Mouse (Mus musculus) hindbrain, embryonic 14.5 days (tissue): ENCODE results near the gene Sh3glb1. TPM values are rescaled to one million over a fixed set of nuclear protein-coding genes. Genes with fewer than 3 reads are reported as not detected.
"Not testable (repeated sequence)": the region's sequence is repeated elsewhere in the genome, so short reads cannot be mapped to it uniquely, and the experiment has no call there.

Experiments
- ATAC-seq: fragments of 200-750 bp; cut with Nextera tagmentation; 2 replicates; pipeline ENCODE4 v1.8.0; 2017; ENCODE audit warnings: moderate number of reproducible peaks, mild to moderate bottlenecking, moderate TSS enrichment, moderate library complexity; ENCODE audit not compliant: low FRiP score
- DNase-seq: peaks from one replicate; pipeline ENCODE4 v3.0.0-alpha.2; 2015; ENCODE audit warnings: low spot score
- H3K27ac ChIP-seq: fragments of 300-500 bp; sonication (generic); 2 replicates; pipeline ENCODE4 v1.5.1; 2014; ENCODE audit warnings: mild to moderate bottlenecking, moderate library complexity
- H3K27me3 ChIP-seq: fragments of 300-500 bp; sonication (generic); 2 replicates; pipeline ENCODE4 v1.6.1; 2014; ENCODE audit warnings: mild to moderate bottlenecking, low read length, mixed read lengths; ENCODE audit not compliant: control insufficient read depth, insufficient read depth
- H3K36me3 ChIP-seq: fragments of 300-500 bp; sonication (generic); replicated peaks from 2 replicates; pipeline ENCODE4 v1.6.1; 2014; ENCODE audit not compliant: control insufficient read depth, insufficient read depth
- H3K4me1 ChIP-seq: fragments of 300-500 bp; sonication (generic); replicated peaks from 2 replicates; pipeline ENCODE4 v1.6.1; 2014; ENCODE audit warnings: antibody characterized with exemption, low read length, mixed read lengths; ENCODE audit not compliant: control insufficient read depth, insufficient read depth
- H3K4me2 ChIP-seq: fragments of 300-500 bp; sonication (generic); replicated peaks from 2 replicates; pipeline ENCODE4 v1.6.1; 2014; ENCODE audit warnings: mild to moderate bottlenecking, moderate library complexity
- H3K4me3 ChIP-seq: fragments of 300-500 bp; sonication (generic); replicated peaks from 2 replicates; pipeline ENCODE4 v1.5.1; 2014; ENCODE audit warnings: mild to moderate bottlenecking, low read length
- H3K9ac ChIP-seq: fragments of 300-500 bp; sonication (generic); 2 replicates; pipeline ENCODE4 v1.6.1; 2014
- H3K9me3 ChIP-seq: fragments of 300-500 bp; sonication (generic); 2 replicates; pipeline ENCODE4 v1.6.1; 2016; ENCODE audit warnings: low read length; ENCODE audit not compliant: control insufficient read depth
- WGBS: fragments of 180-500 bp; shearing (Covaris S2); extraction: QIAGEN DNeasy Blood & Tissue Kit; methylation state at CpG from one replicate; pipeline ENCODE4 v1.1.7; 2014; 5-methylcytosine and 5-hydroxymethylcytosine counted together
- polyA plus RNA-seq: library from polyadenylated mRNA; unstranded; fragments of >200 nt; fragmentation: Nextera tagmentation; extraction: Ambion mirVana; gene quantifications from 2 replicates; pipeline ENCODE4 v1.2.1, GENCODE M21; 2014

The Sh3glb1 gene
- polyA plus RNA-seq, 1 experiment from 2014 or later = 138 TPM

- WGBS = 24% methylated on average over 3 of the region's 3 CpGs
- H3K9me3 ChIP-seq = not testable (repeated sequence)
Measured at GRCm38 (mm10) chr3:144747706-144748105, 27.6 kb upstream of the Sh3glb1 start.

DNA sequence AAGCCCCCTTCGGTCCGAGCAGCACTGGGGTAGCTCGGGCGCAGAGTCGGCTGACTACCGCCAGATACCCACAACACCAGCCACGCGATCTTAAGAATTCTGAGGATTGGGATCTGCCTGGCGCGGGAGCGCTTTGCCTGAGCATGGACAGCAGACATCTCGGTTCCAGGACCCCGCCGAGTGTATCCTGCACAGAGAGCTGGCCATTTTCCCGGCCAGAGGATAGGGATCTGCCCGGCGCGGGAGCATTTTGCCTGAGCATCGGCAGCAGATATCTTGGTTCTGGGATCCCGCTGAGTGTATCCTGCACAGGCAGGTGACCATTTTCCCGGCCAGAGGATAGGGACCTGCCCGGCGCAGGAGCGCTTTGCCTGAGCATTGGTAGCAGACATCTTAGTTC, 18.3 kb upstream of the Sh3glb1 start:
- 81% methylated on average over 24 of the region's 24 CpGs for WGBS
- H3K4me1 ChIP-seq, H3K9me3 ChIP-seq, H3K4me3 ChIP-seq, H3K9ac ChIP-seq, H3K4me2 ChIP-seq, ATAC-seq, H3K27me3 ChIP-seq, H3K27ac ChIP-seq, DNase-seq, H3K36me3 ChIP-seq: not testable (repeated sequence)

More at GRCm38 (mm10) chr3:144747706-144748105, 27.6 kb upstream of the Sh3glb1 start:
- H3K36me3 ChIP-seq, DNase-seq, H3K27me3 ChIP-seq, ATAC-seq, H3K4me1 ChIP-seq, H3K4me2 ChIP-seq, H3K27ac ChIP-seq, H3K9ac ChIP-seq, H3K4me3 ChIP-seq: not testable (repeated sequence)

GRCm38 (mm10) chr3:144736831-144737230, 16.7 kb upstream of the Sh3glb1 start:
- no peak for ATAC-seq
- no peaks in the 10 kb centered on the region for H3K4me1 ChIP-seq
- no peak overlapping the region for H3K27ac ChIP-seq
- no peak overlapping the region for H3K4me2 ChIP-seq
- WGBS = 29% methylated on average over 9 of the region's 9 CpGs
- DNase-seq = peak; percentile 37
- no peaks in the 10 kb centered on the region for H3K27me3 ChIP-seq
- H3K9me3 ChIP-seq = no peaks in the 10 kb centered on the region
- H3K36me3 ChIP-seq = no peaks in the 10 kb centered on the region
- H3K4me3 ChIP-seq = no peak overlapping the region
- H3K9ac ChIP-seq = no peak overlapping the region

- Histone ChIP-seq H3K4me2 (no peak overlapping the region), H3K36me3 (no peaks in the 10 kb centered on the region), H3K27ac (no peak overlapping the region), H3K9me3 (no peaks in the 10 kb centered on the region), H3K4me3 (no peak overlapping the region), H3K9ac (no peak overlapping the region), H3K4me1 (peaks cover 5% of the 10 kb centered on the region), H3K27me3 (no peaks in the 10 kb centered on the region)
- DNase-seq (no peak), ATAC-seq (no peak)
- WGBS = 47% methylated on average over 4 of the region's 4 CpGs
Measured at GRCm38 (mm10) chr3:144723455-144723854, 3.3 kb upstream of the Sh3glb1 start.

GRCm38 (mm10) chr3:144722566-144722965, 2.4 kb upstream of the Sh3glb1 start:
- 90% methylated on average over 3 of the region's 3 CpGs for WGBS
- H3K9me3 ChIP-seq, H3K27ac ChIP-seq, H3K36me3 ChIP-seq, H3K9ac ChIP-seq, H3K27me3 ChIP-seq, H3K4me2 ChIP-seq, DNase-seq, ATAC-seq, H3K4me3 ChIP-seq: not testable (repeated sequence)
- peaks cover 13% of the 10 kb centered on the region for H3K4me1 ChIP-seq

- 86% methylated on average over 9 of the region's 9 CpGs for WGBS
Measured at GRCm38 (mm10) chr3:144721860-144722256, 1.7 kb upstream of the Sh3glb1 start.

GRCm38 (mm10) chr3:144721077-144721859, 1.1 kb upstream of the Sh3glb1 start:
- H3K9me3 ChIP-seq = no peaks in the 10 kb centered on the region
- DNase-seq (no peak), ATAC-seq (no peak)
- H3K4me3 ChIP-seq = peak overlapping the region; percentile 79
- peaks cover 18% of the 10 kb centered on the region for H3K4me1 ChIP-seq
- 89% methylated on average over 10 of the region's 10 CpGs for whole genome bisulfite sequencing
- H3K36me3 ChIP-seq = no peaks in the 10 kb centered on the region
- peak overlapping the region; percentile 98 for H3K27ac ChIP-seq
- H3K9ac ChIP-seq = peak overlapping the region; percentile 92; the same call in 1 of the 2 replicates
- H3K4me2 ChIP-seq = peak overlapping the region; percentile 58
- H3K27me3 ChIP-seq = no peaks in the 10 kb centered on the region

More at GRCm38 (mm10) chr3:144721860-144722256, 1.7 kb upstream of the Sh3glb1 start:
- no peak overlapping the region for H3K4me3 ChIP-seq
- no peaks in the 10 kb centered on the region for H3K9me3 ChIP-seq
- peaks cover 18% of the 10 kb centered on the region for H3K4me1 ChIP-seq
- ATAC-seq (no peak), DNase-seq (no peak)
- no peak overlapping the region for H3K27ac ChIP-seq
- H3K36me3 ChIP-seq = no peaks in the 10 kb centered on the region
- H3K9ac ChIP-seq = no peak overlapping the region
- no peaks in the 10 kb centered on the region for H3K27me3 ChIP-seq
- no peak overlapping the region for H3K4me2 ChIP-seq

DNA sequence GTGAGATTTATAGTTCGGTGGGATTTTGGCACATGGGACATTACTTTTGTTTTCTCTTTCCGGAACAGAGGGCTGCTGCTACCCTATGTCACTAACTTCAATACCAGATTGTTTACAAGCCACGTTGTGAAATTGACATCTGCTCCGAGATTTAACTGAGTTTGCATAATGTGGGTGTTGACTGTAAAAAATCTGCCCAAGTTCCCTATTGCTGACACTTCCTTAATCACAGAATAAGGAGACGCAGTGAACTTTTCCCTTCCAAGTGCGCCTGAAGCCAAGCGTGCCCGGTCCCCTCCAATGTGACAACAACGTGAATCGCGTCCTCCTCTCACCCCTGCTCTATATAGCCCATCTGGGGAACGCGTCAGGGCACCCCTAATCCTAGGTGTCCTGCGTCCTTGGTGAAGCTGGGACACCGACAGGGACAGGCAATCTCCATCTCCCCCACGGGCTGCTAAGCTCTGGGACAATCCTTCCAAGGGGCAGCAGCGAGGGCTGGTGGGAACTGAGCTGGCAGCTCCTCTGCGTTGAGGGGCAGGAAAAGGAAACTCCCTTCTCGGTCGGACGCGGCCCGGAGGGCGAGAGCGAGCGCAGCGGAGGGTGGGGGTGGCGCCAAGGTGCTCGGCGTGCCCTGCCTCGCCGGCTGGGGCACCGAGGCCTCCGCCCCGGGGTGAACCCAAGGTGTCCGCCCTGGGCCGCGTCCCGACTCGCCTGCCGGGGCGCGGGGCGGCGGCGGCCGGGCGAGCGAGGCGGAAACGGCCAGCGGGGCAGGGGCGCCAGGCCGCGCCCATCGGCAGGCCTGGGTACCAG, 841 bp downstream of the Sh3glb1 start:
- Histone ChIP-seq H3K4me3 (peak overlapping the region; percentile 79), H3K27ac (peak overlapping the region; percentile 98), H3K9me3 (no peaks in the 10 kb centered on the region), H3K4me2 (peak overlapping the region; percentile 58), H3K27me3 (no peaks in the 10 kb centered on the region), H3K9ac (peak overlapping the region; percentile 92), H3K36me3 (no peaks in the 10 kb centered on the region), H3K4me1 (peaks cover 21% of the 10 kb centered on the region)
- ATAC-seq (peak; percentile 49; the same call in 1 of the 2 replicates), DNase-seq (peak; percentile 40)
- WGBS = 1% methylated on average over 38 of the region's 56 CpGs

- DNase-seq = peak; percentile 41
- peak overlapping the region; percentile 58 for H3K4me2 ChIP-seq
- ATAC-seq = no peak
- H3K4me1 ChIP-seq = peaks cover 21% of the 10 kb centered on the region
- H3K9me3 ChIP-seq = no peaks in the 10 kb centered on the region
- H3K27ac ChIP-seq = no peak overlapping the region
- H3K27me3 ChIP-seq = no peaks in the 10 kb centered on the region
- WGBS = 10% methylated on average over 7 of the region's 7 CpGs
- H3K36me3 ChIP-seq = no peaks in the 10 kb centered on the region
- peak overlapping the region; percentile 92 for H3K9ac ChIP-seq
- H3K4me3 ChIP-seq = peak overlapping the region; percentile 79
Measured at GRCm38 (mm10) chr3:144718706-144719087, 1.4 kb downstream of the Sh3glb1 start.
